Mouse (Mus musculus) midbrain, embryonic 14.5 days (tissue): ENCODE measurements around the gene Ccpg1. TPM values are rescaled to one million over a fixed set of nuclear protein-coding genes. Genes with fewer than 3 reads are reported as not detected.

Experiments
- ATAC-seq: fragments of 200-750 bp; cut with Nextera tagmentation; 2 replicates; pipeline ENCODE4 v1.8.0; 2017; ENCODE audit warnings: moderate number of reproducible peaks, moderate library complexity; ENCODE audit not compliant: low FRiP score, low TSS enrichment
- DNase-seq: peaks from one replicate; pipeline ENCODE4 v3.0.0-alpha.2; 2015
- H3K27ac ChIP-seq: fragments of 300-500 bp; sonication (generic); replicated peaks from 2 replicates; pipeline ENCODE4 v1.5.1; 2014; ENCODE audit warnings: mild to moderate bottlenecking, low read depth, low read length, moderate library complexity
- H3K27me3 ChIP-seq: fragments of 300-500 bp; sonication (generic); 2 replicates; pipeline ENCODE4 v1.6.1; 2014; ENCODE audit warnings: low read length, control low read depth, mixed read lengths; ENCODE audit not compliant: control insufficient read depth, insufficient read depth
- H3K36me3 ChIP-seq: fragments of 300-500 bp; sonication (generic); 2 replicates; pipeline ENCODE4 v1.6.1; 2014; ENCODE audit warnings: low read length, control low read depth; ENCODE audit not compliant: control insufficient read depth, insufficient read depth
- H3K4me1 ChIP-seq: fragments of 300-500 bp; sonication (generic); 2 replicates; pipeline ENCODE4 v1.6.1; 2014; ENCODE audit warnings: mild to moderate bottlenecking, antibody characterized with exemption, low read length, control low read depth; ENCODE audit not compliant: control insufficient read depth, insufficient read depth
- H3K4me2 ChIP-seq: fragments of 300-500 bp; sonication (generic); 2 replicates; pipeline ENCODE4 v1.6.1; 2014; ENCODE audit warnings: mild to moderate bottlenecking, low read length, moderate library complexity
- H3K4me3 ChIP-seq: fragments of 300-500 bp; sonication (generic); replicated peaks from 2 replicates; pipeline ENCODE4 v1.5.1; 2014; ENCODE audit warnings: low read depth, low read length
- H3K9ac ChIP-seq: fragments of 300-500 bp; sonication (generic); replicated peaks from 2 replicates; pipeline ENCODE4 v1.6.1; 2014; ENCODE audit warnings: mild to moderate bottlenecking, low read length, moderate library complexity
- H3K9me3 ChIP-seq: fragments of 300-500 bp; sonication (generic); 2 replicates; pipeline ENCODE4 v1.6.1; 2016; ENCODE audit warnings: low read length, control low read depth, mixed read lengths; ENCODE audit not compliant: control insufficient read depth
- WGBS: fragments of 180-500 bp; shearing (Covaris S2); extraction: QIAGEN DNeasy Blood & Tissue Kit; methylation state at CpG from one replicate; pipeline ENCODE4 v1.1.7; 2014; 5-methylcytosine and 5-hydroxymethylcytosine counted together
- polyA plus RNA-seq: library from polyadenylated mRNA; unstranded; fragments of >200 nt; fragmentation: Nextera tagmentation; extraction: Ambion mirVana; gene quantifications from 2 replicates; pipeline ENCODE4 v1.2.1, GENCODE M21; 2014

Gene Ccpg1
- polyA plus RNA-seq, 1 experiment from 2014 or later: 44.1 TPM

GRCm38 (mm10) chr9:72975242-72975641 is 10.0 kb upstream of the Ccpg1 start:
- Histone ChIP-seq H3K4me3 (no peak overlapping the region), H3K36me3 (no peaks in the 10 kb centered on the region), H3K4me1 (no peaks in the 10 kb centered on the region), H3K9ac (no peak overlapping the region), H3K9me3 (no peaks in the 10 kb centered on the region), H3K27ac (no peak overlapping the region), H3K4me2 (no peak overlapping the region), H3K27me3 (no peaks in the 10 kb centered on the region)
- DNase-seq (no peak), ATAC-seq (no peak)
- WGBS: 98% methylated on average over 1 of the region's 1 CpGs

GRCm38 (mm10) chr9:72983066-72983465 is 2.2 kb upstream of the Ccpg1 start:
- Histone ChIP-seq H3K9ac (no peak overlapping the region), H3K4me3 (no peak overlapping the region), H3K4me1 (peaks cover 18% of the 10 kb centered on the region), H3K4me2 (no peak overlapping the region), H3K9me3 (no peaks in the 10 kb centered on the region), H3K27me3 (no peaks in the 10 kb centered on the region), H3K36me3 (no peaks in the 10 kb centered on the region), H3K27ac (no peak overlapping the region)
- ATAC-seq: no peak
- no peak for DNase-seq
- 77% methylated on average over 2 of the region's 2 CpGs for WGBS

GRCm38 (mm10) chr9:72987703-72988102 is 2.5 kb downstream of the Ccpg1 start:
- Histone ChIP-seq H3K9ac (no peak overlapping the region), H3K4me1 (peaks cover 18% of the 10 kb centered on the region), H3K27me3 (no peaks in the 10 kb centered on the region), H3K36me3 (no peaks in the 10 kb centered on the region), H3K27ac (no peak overlapping the region), H3K4me3 (no peak overlapping the region), H3K4me2 (no peak overlapping the region), H3K9me3 (no peaks in the 10 kb centered on the region)
- ATAC-seq (no peak), DNase-seq (no peak)
- 62% methylated on average over 3 of the region's 3 CpGs for WGBS

- no peaks in the 10 kb centered on the region for H3K9me3 ChIP-seq
- 87% methylated on average over 5 of the region's 5 CpGs for WGBS
- no peaks in the 10 kb centered on the region for H3K27me3 ChIP-seq
- no peaks in the 10 kb centered on the region for H3K36me3 ChIP-seq
- ATAC-seq (no peak), DNase-seq (no peak)
- H3K4me1 ChIP-seq: peaks cover 18% of the 10 kb centered on the region
- no peak overlapping the region for H3K9ac ChIP-seq
- no peak overlapping the region for H3K27ac ChIP-seq
- H3K4me2 ChIP-seq: no peak overlapping the region
- no peak overlapping the region for H3K4me3 ChIP-seq
Measured at GRCm38 (mm10) chr9:72988706-72989105, 3.5 kb downstream of the Ccpg1 start.

- 97% methylated on average over 2 of the region's 2 CpGs for WGBS
- ATAC-seq: no peak
- H3K9ac ChIP-seq: no peak overlapping the region
- no peak overlapping the region for H3K27ac ChIP-seq
- no peak overlapping the region for H3K4me2 ChIP-seq
- H3K27me3 ChIP-seq: no peaks in the 10 kb centered on the region
- peaks cover 5% of the 10 kb centered on the region for H3K4me1 ChIP-seq
- no peaks in the 10 kb centered on the region for H3K9me3 ChIP-seq
- H3K4me3 ChIP-seq: no peak overlapping the region
- H3K36me3 ChIP-seq: no peaks in the 10 kb centered on the region
- no peak for DNase-seq
Measured at GRCm38 (mm10) chr9:72991420-72991819, 6.2 kb downstream of the Ccpg1 start.

GRCm38 (mm10) chr9:72992576-72992975 is 7.3 kb downstream of the Ccpg1 start:
- Histone ChIP-seq H3K36me3 (no peaks in the 10 kb centered on the region), H3K27me3 (no peaks in the 10 kb centered on the region), H3K4me3 (no peak overlapping the region), H3K4me1 (no peaks in the 10 kb centered on the region), H3K4me2 (no peak overlapping the region), H3K9me3 (no peaks in the 10 kb centered on the region), H3K27ac (no peak overlapping the region), H3K9ac (no peak overlapping the region)
- ATAC-seq (no peak), DNase-seq (no peak)
- 91% methylated on average over 5 of the region's 5 CpGs for WGBS

- no peak overlapping the region for H3K9ac ChIP-seq
- H3K9me3 ChIP-seq: no peaks in the 10 kb centered on the region
- ATAC-seq (no peak), DNase-seq (no peak)
- no peaks in the 10 kb centered on the region for H3K27me3 ChIP-seq
- no peak overlapping the region for H3K4me2 ChIP-seq
- H3K4me1 ChIP-seq: no peaks in the 10 kb centered on the region
- peaks cover 10% of the 10 kb centered on the region for H3K36me3 ChIP-seq
- no peak overlapping the region for H3K27ac ChIP-seq
- no peak overlapping the region for H3K4me3 ChIP-seq
Measured at GRCm38 (mm10) chr9:72996167-72996566, 10.9 kb downstream of the Ccpg1 start.

GRCm38 (mm10) chr9:72996806-72997205 is 11.6 kb downstream of the Ccpg1 start:
- H3K9ac ChIP-seq: no peak overlapping the region
- no peak for DNase-seq
- no peak for ATAC-seq
- H3K4me1 ChIP-seq: no peaks in the 10 kb centered on the region
- H3K9me3 ChIP-seq: no peaks in the 10 kb centered on the region
- no peaks in the 10 kb centered on the region for H3K27me3 ChIP-seq
- no peak overlapping the region for H3K4me2 ChIP-seq
- no peak overlapping the region for H3K4me3 ChIP-seq
- peaks cover 16% of the 10 kb centered on the region for H3K36me3 ChIP-seq
- WGBS: 64% methylated on average over 7 of the region's 7 CpGs
- no peak overlapping the region for H3K27ac ChIP-seq

- H3K27ac ChIP-seq: no peak overlapping the region
- no peaks in the 10 kb centered on the region for H3K4me1 ChIP-seq
- ATAC-seq (no peak), DNase-seq (no peak)
- H3K36me3 ChIP-seq: peaks cover 44% of the 10 kb centered on the region
- 65% methylated on average over 2 of the region's 2 CpGs for WGBS
- H3K9ac ChIP-seq: no peak overlapping the region
- no peaks in the 10 kb centered on the region for H3K9me3 ChIP-seq
- H3K27me3 ChIP-seq: no peaks in the 10 kb centered on the region
- no peak overlapping the region for H3K4me3 ChIP-seq
- H3K4me2 ChIP-seq: no peak overlapping the region
Measured at GRCm38 (mm10) chr9:73000487-73000886, 15.3 kb downstream of the Ccpg1 start.
